ENCODE assay signal across 11 mouse cellular contexts in the genomic region with DNA sequence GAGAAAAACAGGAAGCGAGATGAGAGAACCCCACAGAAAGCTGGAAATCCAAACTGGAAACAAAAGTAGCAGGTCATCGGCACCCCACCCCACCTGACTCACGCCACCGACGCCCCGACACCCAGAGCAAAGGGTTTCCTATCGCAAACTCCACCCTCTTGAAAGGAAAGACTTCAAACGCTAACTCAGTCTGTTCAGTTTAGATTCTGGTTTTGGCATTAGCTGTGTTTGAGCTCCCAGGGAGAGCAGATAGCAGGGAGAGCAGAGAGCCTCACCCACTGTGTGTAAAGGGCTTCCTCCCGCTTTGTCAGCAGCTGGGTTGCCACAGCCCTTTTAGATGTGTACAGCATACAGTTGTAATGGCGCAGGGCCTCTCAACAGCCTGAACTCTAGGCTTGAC. TPM values are rescaled to one million over a fixed set of nuclear protein-coding genes. Genes with fewer than 3 reads are reported as not detected.
DNase-seq lines count a peak whose midpoint lies in the region; ATAC-seq and TF ChIP-seq lines count a peak whose summit lies in the region.
"Had no signal": no experiment of that assay in that cellular context is flagged by ENCODE, and none has a peak within 500 bp of the region (broad histone marks: within the 10 kb centered on the region; RNA-seq: fewer than 3 reads in every experiment).

No protein-coding gene starts in this region.

- H3K36me3 ChIP-seq in ES-E14 (ENCODE audit: control insufficient read depth, insufficient read depth, low read length, poor library complexity, severe bottlenecking) = no peaks in the 10 kb centered on the region
- H3K36me3 ChIP-seq in heart, embryonic 11.5 days (ENCODE audit: control insufficient read depth, insufficient read depth, low read length) = no peaks in the 10 kb centered on the region
- H3K36me3 ChIP-seq in liver, postnatal 0 days (replicated peaks; ENCODE audit: insufficient read depth, low read length) = no peaks in the 10 kb centered on the region

- intact Hi-C loops in heart, postnatal 25 days (cut with DNase I) = no loop called here

- peak; percentile 77 for TF ChIP-seq EP300 in liver, postnatal 0 days (IDR thresholded peaks at IDR 0.05; ENCODE audit: low read depth)

- H3K9ac ChIP-seq in ES-E14 (ENCODE audit: insufficient read depth, low read depth, low read length, poor library complexity, severe bottlenecking) = no peak overlapping the region; the same call in 1 of the 2 replicates
- peak overlapping the region; percentile 39 for H3K9ac ChIP-seq in heart, embryonic 11.5 days (ENCODE audit: low read depth, low read length)
- H3K9ac ChIP-seq in liver, postnatal 0 days (replicated peaks) = 0 out of 2 replicates have a peak overlapping the region, but pooled peaks have one; percentile 9

- H3K4me2 ChIP-seq in heart, embryonic 11.5 days = peak overlapping the region; percentile 42
- H3K4me2 ChIP-seq in liver, postnatal 0 days (ENCODE audit: low read depth, low read length) = peak overlapping the region; percentile 36

- ATAC-seq in heart, embryonic 11.5 days (replicated peaks; ENCODE audit: insufficient number of reproducible peaks, low FRiP score, low TSS enrichment) = peak; percentile 85
- ATAC-seq in liver, postnatal 0 days = peak; percentile 66
- no peak for ATAC-seq in activated CD4-positive, CD25-positive, alpha-beta regulatory T cell, adult 4 months
- ATAC-seq: hindbrain, postnatal 0 days had no signal

- peaks cover 8% of the 10 kb centered on the region in 2 experiments; a peak in 3 of 4 replicates for H3K4me1 ChIP-seq in ES-E14 (ENCODE audit: control insufficient read depth in 2 of 2, insufficient read depth in 2 of 2, low read length in 2 of 2, poor library complexity in 1 of 2)
- H3K4me1 ChIP-seq in heart, embryonic 11.5 days (ENCODE audit: control insufficient read depth, insufficient read depth, low read length) = peaks cover 42% of the 10 kb centered on the region
- peaks cover 13% of the 10 kb centered on the region for H3K4me1 ChIP-seq in liver, postnatal 0 days (ENCODE audit: insufficient read depth)

- 0 out of 2 replicates have a peak overlapping the region, but pooled peaks have one; percentile 33 for H3K27ac ChIP-seq in ES-E14 (ENCODE audit: insufficient read depth, low read depth, low read length, poor library complexity, severe bottlenecking)
- peak overlapping the region; percentile 88 for H3K27ac ChIP-seq in heart, embryonic 11.5 days (ENCODE audit: low read depth, low read length)
- peak overlapping the region; percentile 71 for H3K27ac ChIP-seq in liver, postnatal 0 days (ENCODE audit: low read depth)
- H3K27ac ChIP-seq: hindbrain, postnatal 0 days; macrophage had no signal

- H3K9me3 ChIP-seq in ES-E14 (ENCODE audit: control insufficient read depth, insufficient read depth, low read depth, low read length) = no peaks in the 10 kb centered on the region
- H3K9me3 ChIP-seq in heart, embryonic 11.5 days (replicated peaks; ENCODE audit: control insufficient read depth, low read length) = no peaks in the 10 kb centered on the region
- no peaks in the 10 kb centered on the region for H3K9me3 ChIP-seq in liver, postnatal 0 days (ENCODE audit: low read length)

- DNase-seq in heart, adult 11 months = peak; percentile 86
- DNase-seq in heart, postnatal 25 days (ENCODE audit: low spot score) = no peak
- peak; percentile 22 for DNase-seq in ES-E14 (ENCODE audit: low read depth, low spot score)
- DNase-seq in liver, postnatal 0 days = peak; percentile 36
- no peak for DNase-seq in spleen, postnatal 14 days (ENCODE audit: low spot score in 2 of 2)
- DNase-seq in urinary bladder, postnatal 36 days (ENCODE audit: low spot score in 2 of 2) = no peak
- DNase-seq: cerebellum, adult 8-10 months had no signal

- no peak for TF ChIP-seq CTCF in liver, postnatal 0 days (IDR thresholded peaks at IDR 0.05; ENCODE audit: low read depth)

- H3K27me3 ChIP-seq in heart, embryonic 11.5 days (ENCODE audit: control insufficient read depth, insufficient read depth, low read length) = no peaks in the 10 kb centered on the region
- no peaks in the 10 kb centered on the region for H3K27me3 ChIP-seq in liver, postnatal 0 days (ENCODE audit: insufficient read depth, low read length)

- in situ Hi-C loops in ES-E14 (cut with MboI; ENCODE audit: low sequenced_read_pairs in 2 of 2, unreplicated experiment in 2 of 2) = no loop called here

- 28% methylated on average over 10 of the region's 10 CpGs for WGBS in heart, embryonic 11.5 days (ENCODE audit: insufficient replicate concordance)
- WGBS in liver, postnatal 0 days (ENCODE audit: insufficient replicate concordance) = 27% methylated on average over 10 of the region's 10 CpGs

- no peak overlapping the region; a peak in 1 of 4 replicates for H3K4me3 ChIP-seq in ES-E14 (ENCODE audit: insufficient read depth in 1 of 2, low read depth in 1 of 2, low read length in 2 of 2, poor library complexity in 1 of 2, severe bottlenecking in 1 of 2)
- H3K4me3 ChIP-seq in heart, embryonic 11.5 days (ENCODE audit: low read depth, low read length) = no peak overlapping the region
- no peak overlapping the region for H3K4me3 ChIP-seq in liver, postnatal 0 days (ENCODE audit: low read depth, low read length)

TF ChIP-seq in ES-E14, 5 proteins besides CTCF, POLR2A, EP300 and RAD21:
- no peak for TF ChIP-seq ZNF384 (IDR thresholded peaks at IDR 0.05; ENCODE audit: low read depth, low read length)

RNA-seq across cellular contexts. Expression of a gene that starts 6.0 kb away (rescaled TPM):
- 100 to 1,000 TPM; 239 to 243 TPM for total RNA-seq in heart, postnatal 25 days (2021)
- total RNA-seq in ES-E14 (2012; rRNA removed) = 2.2 and 3.3 TPM in 2 replicates
- 163 and 234 TPM in 2 replicates for polyA plus RNA-seq in heart, embryonic 11.5 days (2014; fragmentation: Nextera tagmentation; extraction: Ambion mirVana)
- polyA plus RNA-seq in liver, postnatal 0 days (2015; fragmentation: Nextera tagmentation; extraction: Ambion mirVana) = 2.2 and 3.0 TPM in 2 replicates
- polyA plus RNA-seq in activated CD4-positive, CD25-positive, alpha-beta regulatory T cell, adult 4 months (2017; shearing (Covaris generic)) = 1 to 10 TPM; 2.2 to 2.5 TPM

Comparison
In these comparisons a context has a peak if more than half of its experiments do, and no peak if none do; other contexts are left out.
1. DNase-seq: peak in heart, adult 11 months (single experiment), ES-E14 (single experiment) and liver, postnatal 0 days (single experiment); none in heart, postnatal 25 days (single experiment), spleen, postnatal 14 days (0 of 2) and urinary bladder, postnatal 36 days (0 of 2).
2. H3K27ac ChIP-seq: peak in every context shown above with its lines; median percentile 88 in heart, embryonic 11.5 days; 71 in liver, postnatal 0 days; 33 in ES-E14.
3. RNA of a gene that starts 6.0 kb away (polyA plus RNA-seq): 163 to 234 TPM in heart, embryonic 11.5 days; 2.2 to 3.0 TPM in liver, postnatal 0 days and 2.2 to 2.5 TPM in activated CD4-positive, CD25-positive, alpha-beta regulatory T cell, adult 4 months; every median in the first group is over 10 times any median in the second.